Mouse (Mus musculus): ENCODE measurements around the gene Tbx19. TPM values are rescaled to one million over a fixed set of nuclear protein-coding genes. Genes with fewer than 3 reads are reported as not detected.

Tbx19 gene
- polyA plus RNA-seq (2014; fragmentation: Nextera tagmentation; extraction: Ambion mirVana): 0.36 and 0.88 TPM in 2 replicates

DNA sequence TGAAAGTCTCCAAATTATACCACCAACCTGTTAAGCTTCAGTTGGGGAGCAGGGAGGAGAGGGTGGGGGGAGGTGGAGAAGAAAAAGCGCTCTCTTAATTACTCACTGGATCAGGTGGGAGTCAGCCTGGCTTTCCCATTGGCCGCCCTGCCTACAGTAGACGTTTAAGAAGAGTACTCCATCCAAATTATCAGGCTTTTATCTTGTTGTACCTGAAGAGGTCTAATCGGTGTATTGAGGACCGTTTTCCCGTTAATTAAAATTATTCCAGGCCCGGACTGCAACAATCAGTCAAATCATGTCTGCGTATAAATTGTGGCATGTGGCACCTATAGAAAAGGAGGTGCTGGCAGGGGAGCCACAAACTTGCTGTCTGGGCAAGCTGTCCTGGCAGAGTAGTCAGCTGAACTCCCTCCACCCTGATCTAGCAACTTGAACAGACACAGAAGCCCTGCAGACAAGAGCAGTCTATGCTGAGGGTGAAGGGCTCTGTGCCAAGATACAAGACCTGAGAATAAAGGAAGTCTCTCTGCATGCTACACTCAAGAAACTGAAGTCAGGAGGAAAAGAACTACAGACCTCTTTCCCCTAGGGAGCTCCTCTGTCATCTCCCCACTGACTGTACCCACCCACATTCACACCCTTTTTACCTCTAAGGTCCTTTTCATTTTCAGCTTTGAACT lies at the start of gene Tbx19:
Gene Tbx19 (minus strand): TSS at position 51 of the 683 bp plus-strand sequence.
- Histone ChIP-seq H3K4me2 (ENCODE audit: low read depth, low read length) (no peak within 1 kb of the TSS), H3K27ac (replicated peaks; ENCODE audit: low read depth, low read length) (no peak within 1 kb of the TSS), H3K4me1 (ENCODE audit: control insufficient read depth, insufficient read depth, low read length) (no peaks in the 10 kb centered on the region), H3K36me3 (ENCODE audit: control insufficient read depth, insufficient read depth, low read length) (no peaks in the 10 kb centered on the region), H3K4me3 (ENCODE audit: low read depth, low read length) (no peak within 1 kb of the TSS), H3K9ac (ENCODE audit: low read depth, low read length) (no peak within 1 kb of the TSS), H3K9me3 (ENCODE audit: control insufficient read depth, low read length) (no peaks in the 10 kb centered on the region), H3K27me3 (replicated peaks; ENCODE audit: control insufficient read depth, insufficient read depth, low read length) (no peaks in the 10 kb centered on the region)
- no peak for ATAC-seq (ENCODE audit: low read depth)
- WGBS: 83% methylated on average over 8 of the region's 8 CpGs
- DNase-seq (ENCODE audit: low spot score): no peak

DNA sequence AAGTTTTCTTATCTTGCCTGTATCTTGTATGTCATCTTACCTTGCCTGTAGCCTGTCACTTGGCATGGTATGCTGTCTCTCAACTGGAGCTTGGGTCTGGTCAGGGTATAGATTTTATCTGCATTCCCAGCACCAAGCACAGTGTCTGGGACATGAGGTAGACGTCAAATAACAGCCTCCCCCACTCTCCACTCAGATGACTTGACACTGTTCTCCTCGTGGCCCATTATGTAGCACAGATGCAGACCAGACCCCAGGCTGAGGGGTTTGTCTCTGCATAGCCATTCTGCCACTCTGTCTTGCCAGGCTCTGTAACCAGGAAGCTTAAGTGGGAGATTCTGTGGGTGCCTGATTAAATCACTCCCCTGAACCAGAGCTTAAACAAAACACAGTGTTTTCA lies 45.0 kb upstream of the Tbx19 start:
- DNase-seq (ENCODE audit: low spot score): no peak

DNA sequence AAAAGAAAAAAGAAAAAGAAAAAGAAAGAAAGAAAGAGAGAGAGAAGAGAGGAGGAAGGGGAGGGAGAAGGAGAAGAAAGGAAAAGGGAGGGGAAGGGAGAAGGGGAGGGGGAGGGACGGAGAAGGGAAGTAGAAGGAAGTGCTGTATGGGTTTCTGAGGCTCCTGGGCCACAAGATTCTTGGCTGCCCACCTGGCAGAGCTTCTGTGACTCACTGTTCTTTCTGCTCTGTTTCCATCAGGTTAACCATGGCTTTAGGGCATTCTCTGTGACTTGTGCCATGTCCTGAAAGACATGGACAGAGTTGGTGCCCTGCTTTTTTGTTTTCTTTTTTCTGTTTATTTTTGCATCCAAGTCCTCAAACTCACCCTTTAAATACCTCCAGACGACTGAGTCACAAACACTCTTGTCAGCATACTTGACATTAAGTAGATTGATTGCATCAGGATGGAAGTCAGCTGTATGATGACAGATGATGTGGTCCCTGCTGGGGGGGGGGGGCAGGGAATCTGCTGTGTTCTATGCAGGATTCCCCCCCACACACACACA lies 43.0 kb upstream of the Tbx19 start:
- ATAC-seq (ENCODE audit: low read depth): no peak
- H3K36me3 ChIP-seq (ENCODE audit: control insufficient read depth, insufficient read depth, low read length): no peaks in the 10 kb centered on the region
- no peak overlapping the region for H3K27ac ChIP-seq (replicated peaks; ENCODE audit: low read depth, low read length)
- no peak for DNase-seq (ENCODE audit: low spot score)
- H3K4me2 ChIP-seq (ENCODE audit: low read depth, low read length): no peak overlapping the region
- H3K9ac ChIP-seq (ENCODE audit: low read depth, low read length): no peak overlapping the region
- no peaks in the 10 kb centered on the region for H3K9me3 ChIP-seq (ENCODE audit: control insufficient read depth, low read length)
- no peaks in the 10 kb centered on the region for H3K27me3 ChIP-seq (replicated peaks; ENCODE audit: control insufficient read depth, insufficient read depth, low read length)
- H3K4me3 ChIP-seq (ENCODE audit: low read depth, low read length): no peak overlapping the region
- WGBS: 43% methylated on average over 2 of the region's 2 CpGs
- H3K4me1 ChIP-seq (ENCODE audit: control insufficient read depth, insufficient read depth, low read length): no peaks in the 10 kb centered on the region

More for the DNA sequence above, 45.0 kb upstream of the Tbx19 start:
- no peaks in the 10 kb centered on the region for H3K9me3 ChIP-seq (ENCODE audit: control insufficient read depth, low read length)
- H3K27me3 ChIP-seq (replicated peaks; ENCODE audit: control insufficient read depth, insufficient read depth, low read length): no peaks in the 10 kb centered on the region
- no peak overlapping the region for H3K9ac ChIP-seq (ENCODE audit: low read depth, low read length)
- H3K4me2 ChIP-seq (ENCODE audit: low read depth, low read length): no peak overlapping the region
- H3K27ac ChIP-seq (replicated peaks; ENCODE audit: low read depth, low read length): no peak overlapping the region
- WGBS: 17% methylated on average over 2 of the region's 2 CpGs
- no peaks in the 10 kb centered on the region for H3K4me1 ChIP-seq (ENCODE audit: control insufficient read depth, insufficient read depth, low read length)
- no peak for ATAC-seq (ENCODE audit: low read depth)
- no peaks in the 10 kb centered on the region for H3K36me3 ChIP-seq (ENCODE audit: control insufficient read depth, insufficient read depth, low read length)
- no peak overlapping the region for H3K4me3 ChIP-seq (ENCODE audit: low read depth, low read length)

DNA sequence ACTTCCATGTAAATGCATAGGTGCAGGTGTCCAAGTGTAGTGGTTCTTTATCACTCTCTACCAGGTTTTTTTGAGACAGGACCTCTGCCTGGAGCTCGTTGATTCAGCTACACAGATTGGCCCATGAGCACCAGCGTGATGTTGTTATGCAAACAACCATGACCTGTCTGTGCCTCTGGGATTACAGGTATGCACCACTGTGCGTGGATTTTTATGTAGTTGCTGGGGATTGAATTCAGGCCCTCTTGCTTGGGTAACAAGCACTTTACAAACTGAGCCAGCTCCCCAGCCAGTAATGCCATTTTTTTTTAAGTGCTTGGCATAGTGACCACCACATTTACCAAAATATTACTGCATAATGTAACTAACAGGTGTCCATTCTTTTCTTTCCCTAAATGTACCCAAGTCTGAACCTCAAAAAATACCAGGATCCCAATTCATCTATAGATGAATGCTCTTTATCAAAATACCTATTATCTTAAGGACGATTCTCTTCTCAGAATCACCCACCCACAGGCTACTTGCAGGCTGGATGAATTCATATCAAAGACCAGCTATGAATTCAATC lies 41.0 kb upstream of the Tbx19 start:
- Histone ChIP-seq H3K9me3 (ENCODE audit: control insufficient read depth, low read length) (no peaks in the 10 kb centered on the region), H3K4me1 (ENCODE audit: control insufficient read depth, insufficient read depth, low read length) (no peaks in the 10 kb centered on the region), H3K4me2 (ENCODE audit: low read depth, low read length) (no peak overlapping the region), H3K36me3 (ENCODE audit: control insufficient read depth, insufficient read depth, low read length) (no peaks in the 10 kb centered on the region), H3K27ac (replicated peaks; ENCODE audit: low read depth, low read length) (no peak overlapping the region), H3K9ac (ENCODE audit: low read depth, low read length) (no peak overlapping the region), H3K27me3 (replicated peaks; ENCODE audit: control insufficient read depth, insufficient read depth, low read length) (no peaks in the 10 kb centered on the region), H3K4me3 (ENCODE audit: low read depth, low read length) (no peak overlapping the region)
- ATAC-seq (ENCODE audit: low read depth): no peak
- DNase-seq (ENCODE audit: low spot score): no peak
- 77% methylated on average over 4 of the region's 4 CpGs for WGBS

DNA sequence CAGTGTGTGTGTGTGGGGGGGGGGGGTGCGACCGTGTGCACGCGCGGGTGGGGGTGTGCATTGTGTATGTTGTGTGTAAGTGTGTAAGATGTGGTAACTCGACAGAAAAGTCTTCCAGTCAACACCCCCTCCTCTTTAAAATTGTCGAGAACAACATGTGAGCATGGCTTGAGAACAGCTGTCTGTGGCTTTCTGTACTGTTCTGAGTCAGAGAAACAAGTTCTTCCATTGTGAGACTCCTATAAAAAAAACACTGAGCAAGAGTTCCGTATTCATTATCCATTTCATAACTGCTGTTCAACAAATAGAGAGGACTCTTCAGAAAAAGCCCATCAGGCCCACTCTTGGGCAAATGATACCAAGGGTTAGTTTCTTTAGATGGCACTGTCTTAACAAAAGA lies 40.2 kb upstream of the Tbx19 start:
- no peak for DNase-seq (ENCODE audit: low spot score)
- WGBS: 66% methylated on average over 8 of the region's 8 CpGs
- Histone ChIP-seq H3K27me3 (replicated peaks; ENCODE audit: control insufficient read depth, insufficient read depth, low read length) (no peaks in the 10 kb centered on the region), H3K9ac (ENCODE audit: low read depth, low read length) (no peak overlapping the region), H3K36me3 (ENCODE audit: control insufficient read depth, insufficient read depth, low read length) (no peaks in the 10 kb centered on the region), H3K27ac (replicated peaks; ENCODE audit: low read depth, low read length) (no peak overlapping the region), H3K9me3 (ENCODE audit: control insufficient read depth, low read length) (no peaks in the 10 kb centered on the region), H3K4me2 (ENCODE audit: low read depth, low read length) (no peak overlapping the region), H3K4me3 (ENCODE audit: low read depth, low read length) (no peak overlapping the region), H3K4me1 (ENCODE audit: control insufficient read depth, insufficient read depth, low read length) (no peaks in the 10 kb centered on the region)
- no peak for ATAC-seq (ENCODE audit: low read depth)

DNA sequence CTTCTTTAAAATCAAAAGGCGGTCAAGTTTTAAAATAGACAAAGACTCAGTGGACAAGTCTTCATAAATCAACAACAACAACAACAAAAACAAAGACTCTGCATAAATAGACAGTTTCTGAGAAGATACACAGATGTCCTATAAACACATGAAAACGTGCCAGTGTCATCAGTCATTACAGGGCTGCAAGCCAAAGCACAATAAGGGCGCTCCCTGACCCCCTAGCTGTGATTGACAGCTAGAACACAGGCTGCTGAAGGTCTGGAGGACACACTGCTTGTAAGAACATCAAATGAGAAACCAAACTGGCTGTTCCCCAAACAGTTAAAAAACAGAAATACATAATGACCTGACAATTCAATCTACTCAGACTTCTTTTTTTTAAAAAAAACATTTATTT lies 39.1 kb upstream of the Tbx19 start:
- H3K4me2 ChIP-seq (ENCODE audit: low read depth, low read length): no peak overlapping the region
- no peak overlapping the region for H3K4me3 ChIP-seq (ENCODE audit: low read depth, low read length)
- H3K9ac ChIP-seq (ENCODE audit: low read depth, low read length): no peak overlapping the region
- no peaks in the 10 kb centered on the region for H3K9me3 ChIP-seq (ENCODE audit: control insufficient read depth, low read length)
- peaks cover 3% of the 10 kb centered on the region; the same call in 1 of the 2 replicates for H3K4me1 ChIP-seq (ENCODE audit: control insufficient read depth, insufficient read depth, low read length)
- WGBS: 73% methylated on average over 3 of the region's 3 CpGs
- H3K27me3 ChIP-seq (replicated peaks; ENCODE audit: control insufficient read depth, insufficient read depth, low read length): no peaks in the 10 kb centered on the region
- ATAC-seq (ENCODE audit: low read depth): no peak
- no peak overlapping the region for H3K27ac ChIP-seq (replicated peaks; ENCODE audit: low read depth, low read length)
- no peak for DNase-seq (ENCODE audit: low spot score)
- no peaks in the 10 kb centered on the region for H3K36me3 ChIP-seq (ENCODE audit: control insufficient read depth, insufficient read depth, low read length)

DNA sequence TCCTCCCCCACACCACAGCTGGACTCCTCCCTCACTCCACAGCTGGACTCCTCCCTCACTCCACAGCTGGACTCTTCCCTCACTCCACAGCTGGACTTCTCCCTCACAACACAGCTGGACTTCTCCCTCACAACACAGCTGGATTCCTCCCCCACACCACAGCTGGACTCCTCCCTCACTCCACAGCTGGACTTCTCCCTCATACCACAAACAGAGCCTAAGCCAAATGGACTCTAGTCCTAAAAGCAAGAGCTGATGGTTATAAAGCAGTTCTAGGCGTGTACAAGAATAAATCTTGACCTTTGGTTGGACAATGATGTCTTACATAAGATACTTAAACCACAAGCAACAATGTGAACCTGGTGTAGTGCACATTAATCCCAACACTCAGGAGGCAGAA lies 38.4 kb upstream of the Tbx19 start:
- Histone ChIP-seq H3K36me3 (ENCODE audit: control insufficient read depth, insufficient read depth, low read length) (no peaks in the 10 kb centered on the region), H3K4me2 (ENCODE audit: low read depth, low read length) (no peak overlapping the region), H3K9me3 (ENCODE audit: control insufficient read depth, low read length) (no peaks in the 10 kb centered on the region), H3K27ac (replicated peaks; ENCODE audit: low read depth, low read length) (no peak overlapping the region), H3K27me3 (replicated peaks; ENCODE audit: control insufficient read depth, insufficient read depth, low read length) (no peaks in the 10 kb centered on the region), H3K4me1 (ENCODE audit: control insufficient read depth, insufficient read depth, low read length) (peaks cover 6% of the 10 kb centered on the region; the same call in 1 of the 2 replicates), H3K4me3 (ENCODE audit: low read depth, low read length) (no peak overlapping the region), H3K9ac (ENCODE audit: low read depth, low read length) (no peak overlapping the region)
- DNase-seq (ENCODE audit: low spot score) (no peak), ATAC-seq (ENCODE audit: low read depth) (no peak)
- WGBS: 67% methylated on average over 1 of the region's 1 CpGs

DNA sequence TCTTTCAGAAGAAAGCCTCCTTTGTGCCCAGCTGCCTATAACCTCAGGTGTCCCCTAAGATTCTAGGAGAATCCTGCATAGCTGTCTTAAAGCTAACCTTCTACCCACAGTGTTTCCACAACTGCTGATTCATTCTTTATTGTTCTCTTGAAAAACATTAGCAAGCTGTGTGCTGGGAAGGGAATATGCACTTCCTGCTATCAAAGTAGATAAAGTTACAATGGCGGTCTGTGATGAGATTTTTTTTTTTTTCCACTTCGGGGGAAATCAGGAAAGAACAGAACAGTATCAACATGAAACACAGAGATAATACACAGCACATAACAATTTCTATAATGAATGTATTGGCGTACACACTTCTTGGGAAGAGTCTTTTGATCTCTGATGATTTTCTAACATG lies 37.3 kb upstream of the Tbx19 start:
- no peak overlapping the region for H3K27ac ChIP-seq (replicated peaks; ENCODE audit: low read depth, low read length)
- peaks cover 6% of the 10 kb centered on the region; the same call in 1 of the 2 replicates for H3K4me1 ChIP-seq (ENCODE audit: control insufficient read depth, insufficient read depth, low read length)
- no peaks in the 10 kb centered on the region for H3K27me3 ChIP-seq (replicated peaks; ENCODE audit: control insufficient read depth, insufficient read depth, low read length)
- H3K9ac ChIP-seq (ENCODE audit: low read depth, low read length): no peak overlapping the region
- DNase-seq (ENCODE audit: low spot score) (no peak), ATAC-seq (ENCODE audit: low read depth) (no peak)
- H3K36me3 ChIP-seq (ENCODE audit: control insufficient read depth, insufficient read depth, low read length): no peaks in the 10 kb centered on the region
- H3K4me2 ChIP-seq (ENCODE audit: low read depth, low read length): no peak overlapping the region
- H3K9me3 ChIP-seq (ENCODE audit: control insufficient read depth, low read length): no peaks in the 10 kb centered on the region
- 57% methylated on average over 3 of the region's 3 CpGs for WGBS
- no peak overlapping the region for H3K4me3 ChIP-seq (ENCODE audit: low read depth, low read length)

Data from embryonic facial prominence, embryonic 14.5 days (tissue).